In the genomic region with DNA sequence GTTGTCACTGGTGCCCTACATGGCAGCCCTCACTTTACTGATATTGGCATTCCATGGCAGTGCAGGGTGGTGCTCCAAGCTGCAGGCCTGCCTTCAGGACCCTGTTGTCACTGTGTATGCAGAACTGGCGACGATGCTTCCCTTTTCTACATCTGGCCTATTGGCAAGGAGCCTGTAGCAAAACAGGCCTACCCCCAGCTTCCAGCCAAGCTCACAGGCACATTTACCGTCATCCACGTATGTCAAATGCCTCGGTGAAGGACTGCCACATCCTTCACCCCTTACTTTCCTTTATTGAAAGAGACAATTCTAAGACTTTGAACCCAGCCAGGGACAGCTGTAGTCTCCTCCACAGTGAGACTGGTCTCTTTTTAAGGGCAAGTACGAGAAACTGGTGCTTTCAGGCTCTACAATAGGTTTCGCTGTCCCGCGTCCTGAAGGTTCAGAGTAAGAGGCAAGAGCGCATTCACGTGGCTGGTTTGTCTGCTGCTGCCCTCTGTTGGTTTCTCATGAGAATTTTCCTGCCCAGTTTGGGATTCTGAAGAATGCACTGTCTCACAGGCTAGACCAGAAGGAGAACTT, we compare ENCODE assay signal across 8 mouse cellular contexts.
A peak's percentile ranks its signal among the peaks of the same experiment; 100 is the strongest.
DNase-seq lines count a peak whose midpoint lies in the region; ATAC-seq and TF ChIP-seq lines count a peak whose summit lies in the region.

No protein-coding gene starts in this region.

- H3K4me2 ChIP-seq in hindbrain, embryonic 16.5 days (ENCODE audit: low read length): peak overlapping the region; percentile 43
- H3K4me2 ChIP-seq in stomach, embryonic 15.5 days: peak overlapping the region; percentile 27; the same call in 1 of the 2 replicates

- peaks cover 12% of the 10 kb centered on the region for H3K4me1 ChIP-seq in bone marrow macrophage, adult 2 months (ENCODE audit: control insufficient read depth, insufficient read depth, low read length)
- H3K4me1 ChIP-seq in hindbrain, embryonic 16.5 days (ENCODE audit: control insufficient read depth, insufficient read depth, low read depth, low read length): peaks cover 4% of the 10 kb centered on the region; the same call in 1 of the 2 replicates
- H3K4me1 ChIP-seq in stomach, embryonic 15.5 days: no peaks in the 10 kb centered on the region

- DNase-seq in NIH3T3 (ENCODE audit: low read depth): peak; percentile 66
- DNase-seq in fibroblast of lung, adult 2 months (ENCODE audit: low read depth): peak; percentile 8
- peak; percentile 54 to 68 for DNase-seq in layer of hippocampus, postnatal 10 days (ENCODE audit: low spot score in 2 of 2)

- peak; percentile 84 for TF ChIP-seq CTCF in bone marrow macrophage, adult 2 months (IDR thresholded peaks at IDR 0.05; ENCODE audit: low read depth, low read length)

- peak; percentile 64 for ATAC-seq in hindbrain, embryonic 16.5 days
- ATAC-seq in megakaryocyte progenitor cell, adult 5-6 weeks (replicated peaks; ENCODE audit: poor library complexity): peak; percentile 70; the same call in 1 of the 2 replicates
- no peak for ATAC-seq in stomach, embryonic 15.5 days (ENCODE audit: insufficient read depth, low FRiP score, low read depth)
- no peak for ATAC-seq in inflammation-experienced regulatory T-cells, adult 6 months

- peaks cover 6% of the 10 kb centered on the region; the same call in 1 of the 2 replicates for H3K36me3 ChIP-seq in hindbrain, embryonic 16.5 days (ENCODE audit: control insufficient read depth, insufficient read depth, low read length)
- no peaks in the 10 kb centered on the region for H3K36me3 ChIP-seq in stomach, embryonic 15.5 days

- TF ChIP-seq POLR2A in bone marrow macrophage, adult 2 months (IDR thresholded peaks at IDR 0.05; ENCODE audit: borderline replicate concordance, low read depth, low read length): no peak

- no peak overlapping the region for H3K27ac ChIP-seq in bone marrow macrophage, adult 2 months (ENCODE audit: insufficient read depth, low read depth, low read length)
- H3K27ac ChIP-seq in hindbrain, embryonic 16.5 days (ENCODE audit: low read depth, low read length): no peak overlapping the region
- H3K27ac ChIP-seq in stomach, embryonic 15.5 days: no peak overlapping the region

- no peaks in the 10 kb centered on the region for H3K27me3 ChIP-seq in hindbrain, embryonic 16.5 days (replicated peaks; ENCODE audit: control insufficient read depth, insufficient read depth, low read length)
- H3K27me3 ChIP-seq in stomach, embryonic 15.5 days (replicated peaks): no peaks in the 10 kb centered on the region

- no peaks in the 10 kb centered on the region for H3K9me3 ChIP-seq in hindbrain, embryonic 16.5 days (ENCODE audit: control insufficient read depth, low read length)
- H3K9me3 ChIP-seq in stomach, embryonic 15.5 days: no peaks in the 10 kb centered on the region

- WGBS in hindbrain, embryonic 16.5 days: 10% methylated on average over 11 of the region's 11 CpGs
- WGBS in stomach, embryonic 15.5 days: 15% methylated on average over 11 of the region's 11 CpGs

- no peak overlapping the region for H3K9ac ChIP-seq in hindbrain, embryonic 16.5 days (ENCODE audit: low read depth, low read length)
- H3K9ac ChIP-seq in stomach, embryonic 15.5 days: no peak overlapping the region

- peak overlapping the region; percentile 9; the same call in 1 of the 2 replicates for H3K4me3 ChIP-seq in bone marrow macrophage, adult 2 months (ENCODE audit: insufficient read depth, low read length)
- H3K4me3 ChIP-seq in hindbrain, embryonic 16.5 days (ENCODE audit: low read length): no peak overlapping the region
- H3K4me3 ChIP-seq in stomach, embryonic 15.5 days (replicated peaks): no peak overlapping the region

Comparison
In these comparisons a context has a peak if more than half of its experiments do, and no peak if none do; other contexts are left out.
1. DNase-seq: peak in every context shown above with its lines; median percentile 66 in NIH3T3; 61 in layer of hippocampus, postnatal 10 days; 8 in fibroblast of lung, adult 2 months.
2. ATAC-seq: peak in hindbrain, embryonic 16.5 days (single experiment) and megakaryocyte progenitor cell, adult 5-6 weeks (single experiment); none in stomach, embryonic 15.5 days (single experiment) and inflammation-experienced regulatory T-cells, adult 6 months (single experiment).